Mouse (Mus musculus) heart, embryonic 11.5 days (tissue): ENCODE measurements at regions not wholly inside any gene's neighbourhood (a gene's known extent, or its start where the extent isn't known, plus 50 kb on each side); places are given as distances from the start of the nearest gene placed in this dataset. TPM values are rescaled to one million over a fixed set of nuclear protein-coding genes. Genes with fewer than 3 reads are reported as not detected.

Source experiments
- ATAC-seq: fragments of 200-750 bp; cut with Nextera tagmentation; replicated peaks from 2 replicates; pipeline ENCODE4 v1.8.0; 2017; ENCODE audit warnings: moderate library complexity; ENCODE audit not compliant: insufficient number of reproducible peaks, low FRiP score, low TSS enrichment
- H3K27ac ChIP-seq: fragments of 300-500 bp; sonication (generic); 2 replicates; pipeline ENCODE4 v1.5.1; 2014; ENCODE audit warnings: mild to moderate bottlenecking, low read depth, low read length
- H3K27me3 ChIP-seq: fragments of 300-500 bp; sonication (generic); 2 replicates; pipeline ENCODE4 v1.6.1; 2014; ENCODE audit warnings: mild to moderate bottlenecking, low read length, mixed read lengths; ENCODE audit not compliant: control insufficient read depth, insufficient read depth
- H3K36me3 ChIP-seq: fragments of 300-500 bp; sonication (generic); 2 replicates; pipeline ENCODE4 v1.6.1; 2014; ENCODE audit warnings: mild to moderate bottlenecking, low read length, moderate library complexity, mixed read lengths; ENCODE audit not compliant: control insufficient read depth, insufficient read depth
- H3K4me1 ChIP-seq: fragments of 300-500 bp; sonication (generic); 2 replicates; pipeline ENCODE4 v1.6.1; 2014; ENCODE audit warnings: low read length; ENCODE audit not compliant: control insufficient read depth, insufficient read depth
- H3K4me2 ChIP-seq: fragments of 300-500 bp; sonication (generic); 2 replicates; pipeline ENCODE4 v1.6.1; 2014; ENCODE audit warnings: mild to moderate bottlenecking, moderate library complexity
- H3K4me3 ChIP-seq: fragments of 300-500 bp; sonication (generic); 2 replicates; pipeline ENCODE4 v1.5.1; 2014; ENCODE audit warnings: low read depth, low read length
- H3K9ac ChIP-seq: fragments of 300-500 bp; sonication (generic); 2 replicates; pipeline ENCODE4 v1.6.1; 2014; ENCODE audit warnings: mild to moderate bottlenecking, low read depth, low read length, moderate library complexity
- H3K9me3 ChIP-seq: fragments of 300-500 bp; sonication (generic); replicated peaks from 2 replicates; pipeline ENCODE4 v1.6.1; 2016; ENCODE audit warnings: low read length; ENCODE audit not compliant: control insufficient read depth
- WGBS: fragments of 180-500 bp; shearing (Covaris S2); extraction: QIAGEN DNeasy Blood & Tissue Kit; methylation state at CpG from one replicate; pipeline ENCODE4 v1.1.7; 2014; ENCODE audit not compliant: insufficient replicate concordance; 5-methylcytosine and 5-hydroxymethylcytosine counted together
- microRNA-seq: library from miRNA; unstranded; fragments of <30 nt; microRNA quantifications from one replicate; pipeline ENCODE4, GENCODE M21; 2016; ENCODE audit warnings: borderline number of aligned reads

DNA sequence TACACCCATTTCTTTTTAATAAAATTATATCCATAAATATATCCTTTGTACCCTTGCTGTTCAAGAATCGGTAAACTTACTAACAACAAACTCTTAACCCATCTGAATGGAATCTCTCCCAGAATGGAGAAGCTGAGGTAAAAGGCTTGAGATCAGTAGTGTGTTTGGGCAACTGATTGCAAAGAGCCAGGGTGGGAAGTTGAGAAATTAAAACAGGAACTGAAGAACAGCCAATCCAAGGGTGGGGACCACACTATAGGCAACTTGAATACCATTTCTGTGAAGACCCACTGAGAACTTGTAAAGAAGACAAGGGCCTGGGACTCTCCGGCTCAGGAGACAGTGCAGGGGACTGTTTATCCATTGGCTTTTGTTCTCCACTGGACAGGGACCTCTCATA is 72.2 kb upstream of the Mocs2 start:
- no peak overlapping the region for H3K27ac ChIP-seq
- no peaks in the 10 kb centered on the region for H3K4me1 ChIP-seq
- H3K4me2 ChIP-seq = no peak overlapping the region
- 77% methylated on average over 2 of the region's 2 CpGs for WGBS
- no peak for ATAC-seq
- no peak overlapping the region for H3K4me3 ChIP-seq
- H3K36me3 ChIP-seq = no peaks in the 10 kb centered on the region
- H3K9me3 ChIP-seq = no peaks in the 10 kb centered on the region
- no peaks in the 10 kb centered on the region for H3K27me3 ChIP-seq
- H3K9ac ChIP-seq = no peak overlapping the region

DNA sequence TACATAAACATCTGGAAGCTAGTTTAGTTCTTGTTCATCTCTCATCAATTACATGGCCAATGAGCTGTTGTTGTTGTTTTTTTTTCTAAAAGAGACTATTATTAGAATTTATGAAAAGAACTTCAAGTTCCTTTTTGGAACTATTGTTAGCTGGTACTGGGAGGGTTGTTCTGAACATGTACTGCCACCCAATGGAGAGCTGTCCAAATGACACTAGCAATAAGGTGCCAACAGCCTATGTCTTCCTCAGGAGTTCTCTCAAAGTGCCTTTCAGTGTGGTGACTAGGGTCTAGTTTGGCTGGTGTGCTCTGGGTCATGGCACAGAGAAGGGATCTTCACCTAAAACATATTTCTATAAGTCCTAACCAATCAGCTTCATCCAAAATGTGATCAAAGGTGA is 60.6 kb upstream of the Mocs2 start:
- Histone ChIP-seq H3K27me3 (no peaks in the 10 kb centered on the region), H3K36me3 (no peaks in the 10 kb centered on the region), H3K27ac (no peak overlapping the region), H3K9me3 (no peaks in the 10 kb centered on the region), H3K9ac (no peak overlapping the region), H3K4me3 (no peak overlapping the region), H3K4me2 (no peak overlapping the region), H3K4me1 (no peaks in the 10 kb centered on the region)
- ATAC-seq = no peak

DNA sequence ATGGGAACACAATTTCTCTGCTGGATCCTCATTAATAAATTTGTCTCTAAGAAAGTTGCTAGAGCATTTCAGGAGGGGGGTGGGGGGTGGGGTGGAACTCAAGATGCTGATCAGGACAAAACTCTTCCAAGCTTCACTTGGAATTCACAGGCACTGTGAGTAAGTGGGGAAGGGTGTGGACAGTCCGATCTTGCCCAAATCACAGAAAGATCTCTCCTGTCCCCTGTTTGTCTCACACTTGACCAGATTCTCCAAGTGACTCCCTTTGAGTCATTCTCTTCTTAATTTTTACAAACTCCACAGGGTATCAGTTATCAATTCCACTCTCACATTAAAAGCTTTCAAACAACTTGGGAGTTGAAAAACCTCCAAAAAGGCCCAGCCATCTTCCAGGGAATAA is 58.1 kb upstream of the Mocs2 start:
- ATAC-seq = no peak
- Histone ChIP-seq H3K27me3 (no peaks in the 10 kb centered on the region), H3K27ac (no peak overlapping the region), H3K9me3 (no peaks in the 10 kb centered on the region), H3K4me2 (no peak overlapping the region), H3K4me3 (no peak overlapping the region), H3K9ac (no peak overlapping the region), H3K36me3 (no peaks in the 10 kb centered on the region), H3K4me1 (no peaks in the 10 kb centered on the region)
- 78% methylated on average over 1 of the region's 1 CpGs for WGBS

- Histone ChIP-seq H3K9me3 (no peaks in the 10 kb centered on the region), H3K27ac (no peak overlapping the region), H3K9ac (no peak overlapping the region), H3K4me2 (no peak overlapping the region), H3K27me3 (no peaks in the 10 kb centered on the region), H3K4me1 (no peaks in the 10 kb centered on the region), H3K4me3 (no peak overlapping the region), H3K36me3 (no peaks in the 10 kb centered on the region)
- WGBS = 80% methylated on average over 3 of the region's 3 CpGs
- ATAC-seq = no peak
Observed at GRCm38 (mm10) chr13:114760901-114761300, 57.1 kb upstream of the Mocs2 start.

Small RNA genes in the stretch of these regions (microRNA-seq; reads per million reads assigned to microRNA genes)
- gene Gm25950 = not detected
